Mouse (Mus musculus): ENCODE measurements at regions not wholly inside any gene's neighbourhood (a gene's known extent, or its start where the extent isn't known, plus 50 kb on each side); places are given as distances from the start of the nearest gene placed in this dataset.

DNA sequence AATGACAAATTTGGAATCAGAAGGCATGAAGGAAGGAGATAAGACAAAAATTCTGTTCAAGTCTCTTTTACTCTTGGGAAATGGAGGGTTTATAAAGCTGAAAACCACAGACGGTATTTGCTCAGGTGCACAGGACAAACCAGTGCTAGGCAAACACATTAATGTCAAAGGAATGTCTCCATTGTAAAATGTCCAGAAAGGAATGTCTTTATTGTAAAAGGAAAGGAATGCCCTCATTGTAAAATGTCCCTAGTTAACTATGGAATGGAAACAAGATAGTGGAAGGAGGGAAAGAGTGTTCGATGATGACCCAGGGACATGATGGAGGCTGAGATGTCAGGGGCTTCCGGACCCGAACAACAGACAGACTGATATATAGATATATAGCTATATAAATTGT is 454.9 kb upstream of the Ube2e3 start:
- 90% methylated on average over 4 of the region's 4 CpGs for WGBS
- TF ChIP-seq CTCF (IDR thresholded peaks at IDR 0.05; ENCODE audit: extremely low read depth, insufficient read depth, insufficient read length, insufficient replicate concordance), result no peak
- no peak for TF ChIP-seq POLR2A (IDR thresholded peaks at IDR 0.05; ENCODE audit: low read depth, low read length)
- Histone ChIP-seq H3K27me3 (ENCODE audit: control insufficient read depth, insufficient read depth, low read length) (no peaks in the 10 kb centered on the region), H3K4me3 (ENCODE audit: extremely low read depth, insufficient read depth, insufficient read length) (no peak overlapping the region), H3K4me1 (ENCODE audit: control insufficient read depth, insufficient read depth, insufficient read length) (no peaks in the 10 kb centered on the region), H3K27ac (ENCODE audit: insufficient read depth, low read length) (no peak overlapping the region), H3K36me3 (ENCODE audit: control insufficient read depth, insufficient read depth, low read length) (no peaks in the 10 kb centered on the region)
- no peak for DNase-seq (ENCODE audit: low read depth in 1 of 2, low spot score in 2 of 2)

DNA sequence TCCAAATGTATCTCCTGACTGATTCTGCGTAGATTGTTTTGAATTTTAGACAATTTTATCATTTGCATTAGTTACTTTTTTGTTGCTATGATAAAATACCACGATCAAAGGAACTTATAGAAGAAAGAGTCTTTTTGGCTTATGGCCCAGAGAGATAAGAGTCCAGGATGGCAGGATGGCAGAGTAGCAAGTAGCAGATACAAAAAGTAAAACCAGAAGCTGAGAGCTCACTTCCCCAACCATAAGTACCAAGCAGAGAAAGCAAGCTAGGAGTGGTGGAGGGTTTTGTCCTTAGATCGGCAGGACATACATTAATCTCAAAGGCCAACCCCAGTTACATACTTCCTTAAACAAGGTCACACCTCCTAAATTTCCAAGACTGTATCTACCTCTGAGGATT is 457.7 kb upstream of the Cwc22 start:
- TF ChIP-seq POLR2A (IDR thresholded peaks at IDR 0.05; ENCODE audit: low read depth, low read length), result no peak
- no peak for TF ChIP-seq CTCF (IDR thresholded peaks at IDR 0.05; ENCODE audit: extremely low read depth, insufficient read depth, insufficient read length, insufficient replicate concordance)
- no peaks in the 10 kb centered on the region for H3K4me1 ChIP-seq (ENCODE audit: control insufficient read depth, insufficient read depth, insufficient read length)
- no peak overlapping the region for H3K27ac ChIP-seq (ENCODE audit: insufficient read depth, low read length)
- H3K27me3 ChIP-seq (ENCODE audit: control insufficient read depth, insufficient read depth, low read length), result no peaks in the 10 kb centered on the region
- no peak for DNase-seq (ENCODE audit: low read depth in 1 of 2, low spot score in 2 of 2)
- 72% methylated on average over 3 of the region's 3 CpGs for WGBS
- H3K36me3 ChIP-seq (ENCODE audit: control insufficient read depth, insufficient read depth, low read length), result no peaks in the 10 kb centered on the region
- no peak overlapping the region for H3K4me3 ChIP-seq (ENCODE audit: extremely low read depth, insufficient read depth, insufficient read length)

DNA sequence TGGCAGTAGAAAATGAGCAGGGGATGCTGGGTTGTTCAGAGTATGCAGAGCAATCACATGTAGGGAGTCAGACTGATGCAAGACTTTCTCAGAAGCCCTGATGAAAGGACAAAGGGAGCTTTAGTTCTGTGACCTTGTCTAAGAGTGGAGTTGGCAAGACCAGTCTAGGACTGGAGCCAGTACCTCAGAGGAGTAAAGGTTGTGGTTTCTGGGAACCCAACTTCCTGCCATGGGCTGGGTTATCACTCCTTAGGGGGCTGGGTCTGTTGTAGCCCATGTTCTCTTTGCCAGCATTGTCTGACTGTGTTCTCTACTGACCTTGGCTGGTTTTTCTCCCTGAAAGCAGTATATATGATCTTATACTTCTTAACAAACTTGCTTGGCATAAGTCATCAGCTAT is 453.1 kb upstream of the Cwc22 start:
- no peak overlapping the region for H3K27ac ChIP-seq (ENCODE audit: insufficient read depth, low read length)
- no peaks in the 10 kb centered on the region for H3K4me1 ChIP-seq (ENCODE audit: control insufficient read depth, insufficient read depth, insufficient read length)
- H3K4me3 ChIP-seq (ENCODE audit: extremely low read depth, insufficient read depth, insufficient read length), result no peak overlapping the region
- DNase-seq (ENCODE audit: low read depth in 1 of 2, low spot score in 2 of 2), result no peak
- no peak for TF ChIP-seq CTCF (IDR thresholded peaks at IDR 0.05; ENCODE audit: extremely low read depth, insufficient read depth, insufficient read length, insufficient replicate concordance)
- no peak for TF ChIP-seq POLR2A (IDR thresholded peaks at IDR 0.05; ENCODE audit: low read depth, low read length)
- no peaks in the 10 kb centered on the region for H3K36me3 ChIP-seq (ENCODE audit: control insufficient read depth, insufficient read depth, low read length)
- H3K27me3 ChIP-seq (ENCODE audit: control insufficient read depth, insufficient read depth, low read length), result no peaks in the 10 kb centered on the region

- H3K27me3 ChIP-seq (ENCODE audit: control insufficient read depth, insufficient read depth, low read length), result no peaks in the 10 kb centered on the region
- H3K4me1 ChIP-seq (ENCODE audit: control insufficient read depth, insufficient read depth, insufficient read length), result no peaks in the 10 kb centered on the region
- TF ChIP-seq POLR2A (IDR thresholded peaks at IDR 0.05; ENCODE audit: low read depth, low read length), result no peak
- TF ChIP-seq CTCF (IDR thresholded peaks at IDR 0.05; ENCODE audit: extremely low read depth, insufficient read depth, insufficient read length, insufficient replicate concordance), result no peak
- 47% methylated on average over 3 of the region's 3 CpGs for WGBS
- H3K4me3 ChIP-seq (ENCODE audit: extremely low read depth, insufficient read depth, insufficient read length), result no peak overlapping the region
- no peak overlapping the region for H3K27ac ChIP-seq (ENCODE audit: insufficient read depth, low read length)
- no peaks in the 10 kb centered on the region for H3K36me3 ChIP-seq (ENCODE audit: control insufficient read depth, insufficient read depth, low read length)
- no peak for DNase-seq (ENCODE audit: low read depth in 1 of 2, low spot score in 2 of 2)
Measured at GRCm38 (mm10) chr2:78396924-78397323, 450.7 kb upstream of the Cwc22 start.

DNA sequence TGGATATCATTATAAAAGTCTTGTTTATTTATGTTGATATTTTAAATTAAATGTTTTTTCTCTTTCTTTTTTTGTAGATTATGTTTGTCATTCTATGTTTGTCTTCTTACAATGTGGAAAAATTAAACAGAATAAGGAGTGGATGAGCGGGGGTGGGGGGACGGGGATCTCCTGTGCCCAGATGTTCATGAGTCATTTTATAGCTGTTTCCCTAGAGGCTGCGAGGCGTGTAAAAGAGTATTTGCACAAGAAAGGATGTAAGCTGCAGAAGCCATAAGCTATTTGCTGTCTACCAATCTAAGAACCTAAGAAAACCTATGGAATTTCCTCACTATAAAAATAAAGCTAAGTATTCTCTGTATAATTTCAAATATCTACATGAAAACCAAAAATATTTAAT is 446.9 kb upstream of the Cwc22 start:
- Histone ChIP-seq H3K27ac (ENCODE audit: insufficient read depth, low read length) (no peak overlapping the region), H3K27me3 (ENCODE audit: control insufficient read depth, insufficient read depth, low read length) (no peaks in the 10 kb centered on the region), H3K36me3 (ENCODE audit: control insufficient read depth, insufficient read depth, low read length) (no peaks in the 10 kb centered on the region), H3K4me1 (ENCODE audit: control insufficient read depth, insufficient read depth, insufficient read length) (no peaks in the 10 kb centered on the region), H3K4me3 (ENCODE audit: extremely low read depth, insufficient read depth, insufficient read length) (no peak overlapping the region)
- TF ChIP-seq CTCF (IDR thresholded peaks at IDR 0.05; ENCODE audit: extremely low read depth, insufficient read depth, insufficient read length, insufficient replicate concordance) (no peak), POLR2A (IDR thresholded peaks at IDR 0.05; ENCODE audit: low read depth, low read length) (no peak)
- DNase-seq (ENCODE audit: low read depth in 1 of 2, low spot score in 2 of 2), result no peak
- WGBS, result 88% methylated on average over 4 of the region's 4 CpGs

GRCm38 (mm10) chr2:78392425-78392824 is 446.2 kb upstream of the Cwc22 start:
- no peak overlapping the region for H3K4me3 ChIP-seq (ENCODE audit: extremely low read depth, insufficient read depth, insufficient read length)
- H3K4me1 ChIP-seq (ENCODE audit: control insufficient read depth, insufficient read depth, insufficient read length), result no peaks in the 10 kb centered on the region
- H3K27ac ChIP-seq (ENCODE audit: insufficient read depth, low read length), result no peak overlapping the region
- no peaks in the 10 kb centered on the region for H3K27me3 ChIP-seq (ENCODE audit: control insufficient read depth, insufficient read depth, low read length)
- WGBS, result 72% methylated on average over 2 of the region's 2 CpGs
- H3K36me3 ChIP-seq (ENCODE audit: control insufficient read depth, insufficient read depth, low read length), result no peaks in the 10 kb centered on the region
- no peak for TF ChIP-seq POLR2A (IDR thresholded peaks at IDR 0.05; ENCODE audit: low read depth, low read length)
- no peak for TF ChIP-seq CTCF (IDR thresholded peaks at IDR 0.05; ENCODE audit: extremely low read depth, insufficient read depth, insufficient read length, insufficient replicate concordance)
- DNase-seq (ENCODE audit: low read depth in 1 of 2, low spot score in 2 of 2), result no peak

GRCm38 (mm10) chr2:78388001-78388400 is 441.8 kb upstream of the Cwc22 start:
- Histone ChIP-seq H3K27me3 (ENCODE audit: control insufficient read depth, insufficient read depth, low read length) (no peaks in the 10 kb centered on the region), H3K4me1 (ENCODE audit: control insufficient read depth, insufficient read depth, insufficient read length) (no peaks in the 10 kb centered on the region), H3K27ac (ENCODE audit: insufficient read depth, low read length) (no peak overlapping the region), H3K4me3 (ENCODE audit: extremely low read depth, insufficient read depth, insufficient read length) (no peak overlapping the region), H3K36me3 (ENCODE audit: control insufficient read depth, insufficient read depth, low read length) (no peaks in the 10 kb centered on the region)
- no peak for TF ChIP-seq CTCF (IDR thresholded peaks at IDR 0.05; ENCODE audit: extremely low read depth, insufficient read depth, insufficient read length, insufficient replicate concordance)
- TF ChIP-seq POLR2A (IDR thresholded peaks at IDR 0.05; ENCODE audit: low read depth, low read length), result no peak
- DNase-seq (ENCODE audit: low read depth in 1 of 2, low spot score in 2 of 2), result no peak
- 72% methylated on average over 4 of the region's 4 CpGs for WGBS

Data from spleen, adult 2 months (tissue).